Mouse (Mus musculus): Measurements from ENCODE around the gene Neurog2. TPM values are rescaled to one million over a fixed set of nuclear protein-coding genes. Genes with fewer than 3 reads are reported as not detected.

Gene Neurog2
- total and polyA plus RNA-seq, 3 experiments, result not detected

DNA sequence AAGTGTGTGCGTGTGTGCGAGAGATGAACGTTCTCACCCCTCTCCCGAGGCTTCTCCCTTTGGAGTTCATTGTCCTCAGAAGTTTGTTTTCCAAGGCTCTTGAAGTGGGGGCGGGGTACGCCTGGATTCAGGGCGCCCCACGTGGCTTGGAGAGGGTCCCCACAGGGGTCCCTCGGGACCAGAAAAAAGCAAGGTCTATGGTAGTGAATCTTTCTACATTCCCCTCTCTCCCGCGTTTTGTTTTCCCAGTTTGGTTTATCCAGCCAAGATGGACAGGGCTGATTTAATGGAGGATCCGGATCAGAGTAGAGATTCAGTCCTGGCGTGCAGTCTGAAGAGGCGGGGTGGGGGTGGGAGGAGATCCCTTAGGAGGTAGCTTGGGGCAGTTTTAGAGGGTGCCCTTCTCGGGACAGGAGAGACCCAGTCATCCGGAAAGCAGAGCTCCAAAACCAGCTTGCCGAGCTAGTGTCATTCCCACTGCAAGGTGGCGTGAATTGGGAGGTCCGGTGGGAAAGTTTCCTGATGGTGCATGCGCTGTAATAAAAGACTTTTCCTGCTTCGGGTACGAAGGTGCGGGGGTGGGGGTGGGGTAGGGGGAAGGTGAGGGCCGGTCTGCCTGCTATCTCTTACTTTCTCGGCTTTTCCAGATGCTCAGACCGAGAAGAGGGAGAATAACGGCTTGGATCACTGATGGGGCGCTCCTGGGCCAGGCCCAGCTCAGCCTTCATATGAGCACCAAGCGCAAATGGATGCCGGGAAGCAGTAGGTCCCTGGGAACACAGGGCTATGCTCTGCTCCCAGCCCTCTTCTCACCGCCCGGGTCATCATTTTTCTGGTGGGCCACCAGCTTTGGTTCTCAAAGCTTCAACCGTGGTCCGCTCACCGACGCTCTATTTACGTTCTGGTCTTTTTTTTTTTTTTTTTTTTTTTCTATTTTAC, 8.1 kb downstream of the Neurog2 start:
- H3K79me2 ChIP-seq (replicated peaks; ENCODE audit: control insufficient read depth, extremely low read depth, insufficient read depth, poor library complexity, severe bottlenecking), result no peaks in the 10 kb centered on the region
- H3K36me3 ChIP-seq (replicated peaks in 1 of 2; ENCODE audit: control insufficient read depth in 1 of 2, insufficient read depth in 1 of 2, low read length in 1 of 2), result no peaks in the 10 kb centered on the region
- H3K27me3 ChIP-seq (replicated peaks), result no peaks in the 10 kb centered on the region
- H3K9ac ChIP-seq (ENCODE audit: insufficient read depth, low read depth), result no peak overlapping the region
- H3K4me2 ChIP-seq (ENCODE audit: insufficient read depth, low read depth, poor library complexity, severe bottlenecking), result no peak overlapping the region
- no peaks in the 10 kb centered on the region for H3K4me1 ChIP-seq (ENCODE audit: control insufficient read depth in 1 of 2, insufficient read depth in 2 of 2)
- no peak for TF ChIP-seq USF1 (IDR thresholded peaks at IDR 0.05; ENCODE audit: low read depth, low read length)
- no peak for TF ChIP-seq UBTF (IDR thresholded peaks at IDR 0.05; ENCODE audit: low read depth, low read length)
- no peak for TF ChIP-seq ZKSCAN1 (IDR thresholded peaks at IDR 0.05; ENCODE audit: borderline replicate concordance, low read depth, low read length)
- in situ Hi-C loops (cut with MboI; ENCODE audit: low pct_ligation_motif_present, low pct_unique_long_range_greater_than_20kb, low sequenced_read_pairs), result loop anchor here (25.0 kb wide), 1 partner anchor 96 kb away; no protein-coding TSS in a partner anchor
- H3K4me3 ChIP-seq (replicated peaks in 1 of 3; ENCODE audit: low read depth in 2 of 3, low read length in 2 of 3, poor library complexity in 1 of 3), result no peak overlapping the region
- dilution Hi-C loops (cut with MboI; ENCODE audit: extremely low pct_ligation_motif_present, extremely low pct_unique_long_range_greater_than_20kb, low sequenced_read_pairs), result no loop called here
- H3K27ac ChIP-seq (ENCODE audit: insufficient read depth, low read depth), result no peak overlapping the region
- DNase-seq (ENCODE audit: extremely low read depth), result no peak
- H3K9me3 ChIP-seq (replicated peaks; ENCODE audit: low read length), result no peaks in the 10 kb centered on the region

- H3K4me3 ChIP-seq (replicated peaks in 1 of 3; ENCODE audit: low read depth in 2 of 3, low read length in 2 of 3, poor library complexity in 1 of 3), result no peak overlapping the region
- H3K9me3 ChIP-seq (replicated peaks; ENCODE audit: low read length), result no peaks in the 10 kb centered on the region
- H3K27me3 ChIP-seq (replicated peaks), result no peaks in the 10 kb centered on the region
- dilution Hi-C loops (cut with MboI; ENCODE audit: extremely low pct_ligation_motif_present, extremely low pct_unique_long_range_greater_than_20kb, low sequenced_read_pairs) (no loop called here), in situ Hi-C loops (cut with MboI; ENCODE audit: low pct_ligation_motif_present, low pct_unique_long_range_greater_than_20kb, low sequenced_read_pairs) (loop anchor here (25.0 kb wide), 1 partner anchor 95 kb away; no protein-coding TSS in a partner anchor)
- DNase-seq (ENCODE audit: extremely low read depth), result no peak
- H3K36me3 ChIP-seq (replicated peaks in 1 of 2; ENCODE audit: control insufficient read depth in 1 of 2, insufficient read depth in 1 of 2, low read length in 1 of 2), result no peaks in the 10 kb centered on the region
- H3K4me1 ChIP-seq (ENCODE audit: control insufficient read depth in 1 of 2, insufficient read depth in 2 of 2), result no peaks in the 10 kb centered on the region
- H3K9ac ChIP-seq (ENCODE audit: insufficient read depth, low read depth), result no peak overlapping the region
- TF ChIP-seq GABPA (IDR thresholded peaks at IDR 0.05; ENCODE audit: insufficient replicate concordance, low read depth, low read length), result no peak
- TF ChIP-seq MAFK (IDR thresholded peaks at IDR 0.05; ENCODE audit: insufficient replicate concordance, low read length), result no peak
- no peak for TF ChIP-seq SMC3 (IDR thresholded peaks at IDR 0.05; ENCODE audit: low read depth, low read length)
- no peak for TF ChIP-seq MYC (IDR thresholded peaks at IDR 0.05; ENCODE audit: low read depth, low read length)
- no peak for TF ChIP-seq MEF2A (IDR thresholded peaks at IDR 0.05; ENCODE audit: borderline replicate concordance, low read depth, low read length)
- TF ChIP-seq ETS1 (conservative IDR thresholded peaks at IDR 0.05; ENCODE audit: low read depth, low read length), result no peak
- TF ChIP-seq UBTF (IDR thresholded peaks at IDR 0.05; ENCODE audit: low read depth, low read length), result no peak
- TF ChIP-seq HCFC1 (IDR thresholded peaks at IDR 0.05; ENCODE audit: low read depth, low read length), result no peak
- TF ChIP-seq EP300 (IDR thresholded peaks at IDR 0.05; ENCODE audit: low read length), result no peak
- no peak for TF ChIP-seq CHD2 (IDR thresholded peaks at IDR 0.05; ENCODE audit: low read length)
- TF ChIP-seq PAX5 (IDR thresholded peaks at IDR 0.05; ENCODE audit: low read length), result no peak
- TF ChIP-seq USF1 (IDR thresholded peaks at IDR 0.05; ENCODE audit: low read depth, low read length), result no peak
- TF ChIP-seq USF2 (conservative IDR thresholded peaks at IDR 0.05; ENCODE audit: low read depth, low read length), result no peak
- TF ChIP-seq RAD21 (IDR thresholded peaks at IDR 0.05; ENCODE audit: low read depth, low read length), result no peak
- TF ChIP-seq MXI1 (IDR thresholded peaks at IDR 0.05; ENCODE audit: low read depth, low read length), result no peak
- no peak overlapping the region; the same call in 1 of the 2 replicates for H3K4me2 ChIP-seq (ENCODE audit: insufficient read depth, low read depth, poor library complexity, severe bottlenecking)
- H3K79me2 ChIP-seq (replicated peaks; ENCODE audit: control insufficient read depth, extremely low read depth, insufficient read depth, poor library complexity, severe bottlenecking), result no peaks in the 10 kb centered on the region
- no peak overlapping the region for H3K27ac ChIP-seq (ENCODE audit: insufficient read depth, low read depth)
Observed at GRCm38 (mm10) chr3:127642211-127642610, 9.3 kb downstream of the Neurog2 start.

Data from CH12.LX (cell line).